Mouse (Mus musculus) left cerebral cortex, postnatal 4 days (tissue): ENCODE results near the gene Anapc7. TPM values are rescaled to one million over a fixed set of nuclear protein-coding genes. Genes with fewer than 3 reads are reported as not detected.
A peak's percentile ranks its signal among the peaks of the same experiment; 100 is the strongest.
"Not testable (repeated sequence)": the region's sequence is repeated elsewhere in the genome, so short reads cannot be mapped to it uniquely, and the experiment has no call there.

Experiments
- DNase-seq: peaks from one replicate; pipeline ENCODE4 v3.0.0-alpha.2; 2022
- intact Hi-C: fragments of 180-260 bp; cut with DNase I; formaldehyde crosslinking; loops from one replicate; pipeline ENCODE4 v1.15.1; 2025
- total RNA-seq, 2 experiments: library from RNA; stranded (reverse); gene quantifications; 2 replicates each; pipeline ENCODE4 v1.2.3; 2021

Gene Anapc7
- total RNA-seq, 2 experiments from 2014 or later = 41.7 to 45.4 TPM

DNA sequence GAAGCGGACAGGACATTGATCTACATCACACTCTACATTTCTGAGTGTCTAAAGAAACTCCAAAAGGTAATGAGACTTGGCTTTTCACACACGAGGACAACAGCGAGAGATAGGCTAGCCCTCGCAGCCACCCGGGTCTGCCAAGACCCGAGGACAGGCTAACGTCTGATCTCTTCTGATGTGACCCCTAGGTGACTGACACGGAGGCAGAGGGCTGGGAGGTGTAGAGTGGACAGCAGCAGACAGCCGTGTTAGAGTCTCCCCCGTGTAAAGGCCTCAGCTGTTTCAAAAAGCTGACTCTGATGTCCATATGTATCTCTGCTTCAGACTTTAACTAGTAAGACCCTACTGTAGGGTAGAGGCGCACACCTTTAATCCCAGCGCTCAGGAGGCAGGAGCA lies 18.1 kb upstream of the Anapc7 start:
- intact Hi-C loops = no loop called here
- no peak for DNase-seq

DNA sequence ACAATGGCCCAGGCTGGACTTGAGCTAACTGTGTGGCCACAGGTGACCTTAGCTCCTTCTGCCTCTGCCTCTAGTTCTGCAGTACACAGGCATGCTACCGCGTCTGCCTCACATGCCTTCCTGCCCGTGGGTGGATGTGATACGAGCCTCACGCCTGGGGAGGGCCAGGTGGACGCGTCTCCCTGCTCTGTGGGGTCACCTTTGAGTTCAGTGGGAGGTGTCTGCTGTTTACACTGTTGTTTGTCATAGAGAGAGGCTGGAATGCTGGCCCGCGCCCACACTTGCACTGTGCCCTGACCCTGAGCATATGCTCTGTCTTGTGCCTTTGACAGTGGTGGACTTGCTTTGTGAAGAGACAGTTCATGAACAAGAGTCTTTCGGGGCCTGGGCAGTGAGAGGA lies 16.0 kb upstream of the Anapc7 start:
- no peak for DNase-seq
- intact Hi-C loops = no loop called here

DNA sequence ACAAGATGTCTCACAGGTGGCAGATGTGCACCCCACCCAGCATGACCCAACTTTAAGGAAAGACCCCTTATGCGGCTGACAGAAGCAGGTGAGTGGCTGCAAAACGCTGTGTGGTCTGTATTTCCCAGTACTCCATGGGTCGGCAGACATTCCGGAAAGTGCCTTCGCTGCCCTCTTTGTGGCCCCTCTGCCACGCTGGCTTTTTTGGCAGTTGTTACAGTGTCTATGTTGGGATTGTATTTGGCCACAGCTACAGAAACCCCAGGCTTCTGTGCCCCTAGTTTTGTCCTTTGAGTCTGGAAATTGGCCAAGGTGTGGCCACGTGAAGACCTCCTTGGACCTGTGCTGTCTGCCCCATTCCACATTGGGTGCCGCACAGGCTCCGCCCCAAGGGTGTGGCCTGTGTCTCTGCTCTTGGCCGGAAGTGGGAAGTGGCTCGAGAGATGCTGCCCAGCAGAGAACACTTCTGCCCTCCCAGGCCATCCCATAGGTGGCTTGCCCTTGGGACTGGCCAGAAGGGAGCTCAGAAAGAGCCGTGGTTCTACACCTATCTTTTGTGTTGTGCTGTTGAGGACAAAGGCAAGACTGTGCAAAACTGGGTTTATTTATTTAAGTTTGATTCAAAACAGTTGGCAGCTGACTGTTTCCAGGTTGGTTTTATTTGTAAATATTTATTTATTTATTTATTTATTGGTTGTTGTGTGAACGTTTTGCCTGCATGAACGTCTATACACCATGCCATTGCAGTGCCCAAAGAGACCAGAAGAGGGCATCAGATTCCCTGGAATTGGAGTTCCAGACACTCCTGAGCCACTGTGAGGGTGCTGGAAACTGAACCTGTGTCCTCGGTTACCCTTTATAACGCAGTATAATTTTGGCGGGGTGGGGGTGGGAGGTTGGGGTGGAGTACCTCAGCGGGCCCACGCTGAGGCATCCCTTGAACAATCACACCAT lies 11.5 kb upstream of the Anapc7 start:
- DNase-seq = no peak
- intact Hi-C loops = no loop called here

DNA sequence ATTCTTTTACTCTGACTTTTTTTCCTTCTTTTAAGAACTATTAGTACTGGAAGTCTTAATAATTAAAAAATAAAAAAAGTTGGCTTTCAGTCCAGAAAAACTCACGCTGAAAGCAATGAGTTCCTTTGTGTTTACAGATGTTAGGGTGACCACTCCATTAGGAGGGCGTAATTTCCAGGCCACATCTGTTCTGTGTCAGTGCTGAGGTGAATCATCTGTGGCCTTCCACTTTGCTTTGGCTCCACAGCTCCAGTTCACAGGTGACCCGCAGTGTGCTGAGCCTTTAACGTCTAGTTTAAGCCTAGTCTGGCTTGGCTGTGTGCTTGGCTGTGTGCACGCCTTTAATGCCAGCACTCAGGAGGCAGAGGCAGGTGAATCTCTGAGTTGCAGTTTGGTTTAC lies 9.6 kb upstream of the Anapc7 start:
- no peak for DNase-seq
- intact Hi-C loops = no loop called here

DNA sequence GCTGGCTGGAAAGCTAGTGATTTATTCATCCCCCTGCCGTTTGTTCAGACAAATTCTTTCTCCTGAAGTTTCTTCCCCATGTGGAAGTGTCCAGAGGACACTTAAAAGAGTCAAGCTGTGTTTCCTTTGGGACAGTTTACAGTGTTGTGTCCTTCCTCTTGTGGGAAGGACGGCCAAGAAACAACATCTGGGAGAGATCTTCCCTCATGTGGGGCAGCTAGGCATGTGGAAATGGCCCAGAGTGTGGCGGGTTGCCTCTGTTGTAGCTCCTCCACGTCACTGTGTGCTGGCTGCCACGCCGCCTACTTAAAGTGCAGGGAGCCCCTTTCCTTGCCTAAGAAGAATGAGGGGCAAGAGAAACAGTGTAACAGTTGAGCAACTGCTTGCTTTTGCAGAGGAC lies 8.7 kb upstream of the Anapc7 start:
- no peak for DNase-seq
- intact Hi-C loops = no loop called here

DNA sequence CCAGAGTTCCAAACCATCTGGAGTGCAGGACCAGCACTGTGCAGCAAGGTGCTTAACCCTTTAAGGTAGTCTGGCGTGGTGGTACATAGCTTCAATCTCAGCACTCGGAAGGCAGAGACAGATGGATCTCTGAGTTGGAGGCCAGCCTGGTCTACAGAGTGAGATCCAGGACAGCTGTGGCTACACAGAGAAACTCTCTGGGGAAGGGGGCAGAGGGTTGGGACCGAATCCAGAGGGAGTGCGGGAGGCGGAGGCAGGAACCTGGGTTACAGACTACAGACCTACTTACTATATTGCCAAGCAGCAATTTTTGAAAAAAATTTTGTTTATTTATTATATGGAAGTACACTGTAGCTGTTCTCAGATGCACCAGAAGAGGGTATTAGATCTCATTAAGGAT lies 7.1 kb upstream of the Anapc7 start:
- DNase-seq = no peak
- intact Hi-C loops = no loop called here

DNA sequence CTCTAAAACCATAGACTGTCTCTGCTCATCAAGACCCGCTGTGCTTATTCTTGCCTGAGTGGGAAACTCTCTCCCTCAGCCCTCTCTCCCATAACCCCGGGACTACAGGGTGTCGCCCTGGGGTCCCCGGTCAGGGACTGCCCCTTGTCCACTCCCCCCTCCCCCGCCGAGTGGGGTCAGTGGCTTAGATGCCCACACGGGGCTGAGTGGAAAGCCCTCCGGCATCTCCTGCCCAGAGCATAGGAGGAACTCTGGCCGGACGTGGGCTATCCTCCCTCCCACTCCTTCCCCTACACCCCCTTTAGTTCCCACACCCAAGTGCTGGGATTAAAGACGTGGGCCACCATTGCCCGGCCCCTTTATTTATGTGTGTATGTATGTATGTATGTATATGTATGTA lies 6.0 kb upstream of the Anapc7 start:
- intact Hi-C loops = no loop called here
- DNase-seq = no peak

DNA sequence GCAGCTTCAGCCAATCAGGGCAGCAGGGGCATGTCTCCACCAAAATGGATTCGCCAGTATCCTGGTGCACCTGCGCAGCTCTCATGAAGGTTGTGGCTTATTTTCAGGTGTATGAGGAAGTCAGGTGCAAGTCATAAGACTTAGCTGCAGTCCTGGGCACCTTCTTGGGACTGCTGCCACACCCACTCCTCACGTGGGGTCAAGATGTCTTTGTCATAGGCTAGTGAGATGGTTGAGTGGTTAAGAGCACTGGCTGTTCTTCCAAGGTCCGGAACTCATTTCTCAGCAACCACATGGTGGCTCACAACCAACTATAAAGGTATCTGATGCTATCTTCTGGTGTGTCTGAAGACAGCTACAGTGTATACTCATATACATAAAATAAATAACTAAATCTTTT lies 817 bp upstream of the Anapc7 start:
- DNase-seq, intact Hi-C loops: not testable (repeated sequence)

DNA sequence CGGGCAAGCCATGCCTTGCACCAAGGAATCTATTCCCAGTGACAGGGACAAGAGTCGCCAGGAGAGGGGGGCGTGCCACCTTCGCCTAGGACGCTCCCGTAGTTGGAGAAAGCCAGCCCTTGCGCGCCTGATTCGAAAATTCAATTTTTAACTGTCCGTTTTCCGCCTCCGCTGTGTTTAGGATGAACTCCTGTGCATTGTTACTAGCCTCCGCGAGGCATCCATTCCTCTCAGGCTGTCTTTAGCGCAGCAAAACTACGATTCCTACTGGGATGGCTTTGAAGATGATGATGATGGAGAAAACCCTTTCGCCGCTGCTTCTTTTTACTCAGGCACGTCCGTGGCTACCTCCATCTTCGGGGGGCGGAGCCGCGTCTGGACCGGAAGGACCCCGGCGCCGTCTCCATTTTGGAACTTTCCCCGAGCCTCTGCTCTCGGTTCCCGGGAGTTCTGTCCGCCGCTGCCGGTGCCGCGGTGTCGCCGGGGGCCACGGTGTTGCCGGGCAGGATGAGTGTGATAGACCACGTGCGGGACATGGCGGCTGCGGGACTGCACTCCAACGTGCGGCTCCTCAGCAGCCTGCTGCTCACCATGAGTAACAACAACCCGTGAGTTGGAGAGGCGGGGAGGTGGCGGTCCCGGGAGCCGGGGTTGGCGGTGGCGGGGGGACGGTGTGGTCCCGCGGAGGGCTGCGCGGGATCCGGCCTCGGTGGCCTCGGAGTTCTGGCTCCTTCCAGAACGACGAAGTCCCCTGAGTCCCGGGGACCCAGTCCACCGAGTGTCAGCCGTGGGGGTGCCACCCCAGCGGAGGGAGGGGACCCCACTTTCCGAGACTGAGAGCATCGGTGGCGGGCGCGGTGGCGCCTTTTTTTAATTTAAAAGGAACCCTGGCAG lies 825 bp downstream of the Anapc7 start:
- peak; percentile 89 for DNase-seq
- intact Hi-C loops = no loop called here

DNA sequence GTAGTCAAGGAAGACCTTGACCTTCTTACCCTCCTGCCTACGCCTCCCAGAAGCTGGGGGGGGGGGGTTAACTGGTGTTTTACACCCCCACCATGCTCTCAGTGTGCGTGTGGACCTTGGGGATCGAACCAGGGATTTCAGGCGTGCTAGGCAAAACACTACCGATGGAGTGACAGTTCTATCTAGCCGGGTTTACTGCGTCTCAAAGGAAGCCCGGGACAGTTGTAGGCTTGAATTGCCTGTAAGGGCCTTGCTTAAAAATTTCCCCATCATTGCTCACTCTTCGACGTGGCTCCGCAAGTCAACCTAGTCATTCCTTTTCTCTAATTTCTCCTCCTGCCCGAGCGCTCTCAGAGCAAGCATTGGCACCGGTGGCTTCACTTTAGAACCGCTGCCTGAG lies 1.6 kb downstream of the Anapc7 start:
- DNase-seq = no peak
- intact Hi-C loops = no loop called here

DNA sequence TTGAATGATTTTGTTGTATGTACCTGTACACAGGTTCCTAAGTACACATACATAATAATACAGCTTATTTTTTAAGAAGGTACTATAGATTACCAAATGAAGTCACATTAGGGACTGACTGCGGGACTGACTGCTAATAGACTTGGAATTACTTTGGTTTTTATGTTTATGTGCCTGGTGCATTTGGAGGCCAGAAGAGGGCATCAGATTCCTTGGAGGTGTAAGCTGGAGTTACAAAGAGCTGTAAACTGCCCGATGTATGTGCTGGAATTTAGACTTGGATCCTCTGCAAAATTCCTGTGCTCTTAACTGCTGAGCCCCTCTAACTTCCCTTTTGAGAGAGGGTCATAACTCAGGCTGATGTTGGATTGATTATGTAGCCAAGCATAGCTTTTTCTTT lies 4.1 kb downstream of the Anapc7 start:
- DNase-seq = no peak
- intact Hi-C loops = no loop called here

DNA sequence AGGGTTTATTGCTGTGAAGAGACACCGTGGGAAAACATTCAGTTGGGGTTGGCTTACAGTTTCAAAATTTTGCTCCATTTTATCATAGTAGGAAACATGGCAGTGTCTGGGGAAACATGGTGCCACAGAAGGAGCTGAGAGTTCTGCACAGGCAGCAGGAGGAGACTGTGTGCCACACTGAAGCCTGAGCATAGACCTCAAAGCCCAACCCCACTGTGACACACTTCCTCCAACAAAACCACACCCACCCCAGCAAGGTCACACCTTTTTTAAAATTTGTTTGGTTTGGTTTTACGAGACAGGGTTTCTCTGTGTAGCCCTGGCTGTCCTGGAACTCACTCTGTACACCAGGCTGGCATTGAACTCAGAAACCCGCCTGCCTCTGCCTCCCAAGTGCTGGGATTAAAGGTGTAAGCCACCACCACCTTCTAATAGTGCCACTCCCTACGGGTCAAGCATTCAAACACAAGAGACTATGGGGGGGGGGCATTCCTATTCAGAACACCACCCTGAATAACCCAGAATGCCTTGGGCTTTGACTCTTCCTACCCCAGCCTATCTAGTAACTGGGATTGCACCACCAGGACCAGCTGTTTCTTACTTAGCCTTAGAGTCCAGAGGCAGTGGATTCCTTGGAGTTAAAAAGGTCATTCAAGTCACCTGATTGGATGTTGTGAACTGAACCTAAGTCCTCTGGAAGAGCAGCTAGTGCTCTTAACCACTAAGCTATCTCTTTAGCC lies 8.7 kb downstream of the Anapc7 start:
- no peak for DNase-seq
- intact Hi-C loops = loop anchor here (10.0 kb wide), 1 partner anchor 295 kb away; no protein-coding TSS in a partner anchor

DNA sequence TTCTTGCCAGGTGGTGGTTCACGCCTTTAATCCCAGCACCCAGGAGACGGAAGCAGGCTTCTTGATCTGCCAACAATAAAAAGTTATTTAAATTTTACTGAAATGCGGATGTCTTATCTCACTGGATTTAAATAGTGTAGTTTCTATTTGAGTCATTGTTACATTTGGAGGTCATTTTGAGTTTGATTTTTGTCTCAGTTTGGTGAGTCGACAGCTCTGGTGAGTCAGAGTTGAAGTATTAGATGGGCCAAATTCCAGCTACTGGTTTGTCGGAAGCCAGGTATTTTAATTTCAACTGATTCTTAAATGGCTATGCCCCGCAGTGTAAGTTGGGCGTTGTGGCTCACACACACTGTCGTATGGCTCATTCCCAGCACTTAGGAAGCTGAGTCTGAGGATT lies 9.7 kb downstream of the Anapc7 start:
- DNase-seq = no peak
- intact Hi-C loops = loop anchor here (10.0 kb wide), 1 partner anchor 294 kb away; no protein-coding TSS in a partner anchor

DNA sequence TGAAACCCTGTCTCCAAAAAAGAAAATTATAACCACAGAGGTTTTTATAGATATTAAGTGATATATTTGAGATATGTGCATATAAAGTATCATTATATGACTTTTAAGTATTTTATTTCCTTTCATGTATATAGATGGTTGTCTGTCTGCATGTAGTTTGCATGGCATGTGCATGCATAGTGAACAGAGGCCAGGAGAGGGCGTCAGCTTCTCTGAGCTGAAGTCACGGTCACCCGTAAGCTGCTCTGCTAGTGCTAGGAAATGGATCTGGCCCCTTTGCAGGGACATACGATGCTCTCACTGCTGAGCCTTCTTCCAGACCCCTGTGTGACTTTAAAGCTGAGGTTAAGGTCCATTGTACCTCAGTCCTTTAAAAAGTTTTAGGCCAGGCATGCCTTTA lies 13.0 kb downstream of the Anapc7 start:
- DNase-seq = no peak
- intact Hi-C loops = loop anchor here (10.0 kb wide), 1 partner anchor 290 kb away; no protein-coding TSS in a partner anchor

DNA sequence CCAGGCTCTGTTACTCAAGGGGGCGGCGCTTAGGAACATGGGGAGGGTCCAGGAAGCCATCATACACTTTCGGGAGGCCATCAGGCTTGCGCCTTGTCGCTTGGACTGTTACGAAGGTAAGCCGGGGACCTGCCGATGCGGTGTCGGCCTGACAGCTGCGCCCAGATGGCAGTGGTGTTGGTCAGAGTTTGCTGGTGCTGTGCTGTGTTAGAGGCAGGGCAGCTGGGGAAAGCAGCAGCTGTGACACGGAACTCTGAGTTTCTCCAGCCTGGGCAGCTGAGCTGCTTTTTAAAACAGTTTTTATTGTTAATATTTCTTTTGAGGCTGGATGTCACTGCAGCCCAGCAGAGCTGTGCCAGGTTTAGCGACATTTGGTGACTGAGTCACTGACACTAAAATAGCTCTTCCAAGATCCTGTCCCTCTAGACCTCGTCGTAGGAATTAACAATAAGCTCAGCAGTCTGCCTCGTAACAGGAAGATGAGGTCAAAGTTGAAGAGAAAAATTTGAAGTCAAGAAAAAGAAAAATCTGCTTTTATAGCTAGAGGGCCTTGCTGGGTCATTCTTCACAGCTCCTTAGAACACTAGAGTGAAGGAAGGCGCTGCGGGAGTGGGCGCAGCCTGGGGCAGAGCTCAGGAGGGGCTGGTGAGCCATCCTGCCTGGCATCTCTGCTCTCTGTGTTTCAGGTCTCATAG lies 18.1 kb downstream of the Anapc7 start:
- DNase-seq = no peak
- intact Hi-C loops = loop anchor here (10.0 kb wide), 1 partner anchor 285 kb away; no protein-coding TSS in a partner anchor

DNA sequence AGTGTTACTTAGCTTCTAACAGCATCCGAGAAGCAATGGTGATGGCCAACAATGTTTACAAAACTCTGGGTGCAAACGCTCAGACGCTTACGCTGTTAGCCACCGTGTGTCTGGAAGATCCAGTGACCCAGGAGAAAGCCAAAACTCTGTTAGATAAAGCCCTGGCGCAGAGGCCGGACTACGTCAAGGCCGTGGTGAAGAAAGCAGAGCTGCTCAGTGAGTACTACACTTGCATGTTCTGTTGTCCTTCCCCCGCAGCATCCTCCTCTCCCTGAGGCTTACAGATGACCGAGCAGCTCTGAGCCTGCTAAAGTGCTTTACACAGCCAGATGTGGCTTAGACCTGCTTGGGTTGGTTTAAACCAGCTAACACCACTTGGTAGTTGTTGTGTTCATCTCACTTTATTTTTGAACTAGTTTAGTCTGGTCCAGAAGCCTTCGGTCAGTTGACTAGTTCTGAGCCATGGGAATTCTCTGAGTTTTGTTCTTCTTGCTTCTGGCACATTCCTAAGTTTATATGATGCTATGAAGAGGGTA lies 18.7 kb downstream of the Anapc7 start:
- no peak for DNase-seq
- intact Hi-C loops = no loop called here

DNA sequence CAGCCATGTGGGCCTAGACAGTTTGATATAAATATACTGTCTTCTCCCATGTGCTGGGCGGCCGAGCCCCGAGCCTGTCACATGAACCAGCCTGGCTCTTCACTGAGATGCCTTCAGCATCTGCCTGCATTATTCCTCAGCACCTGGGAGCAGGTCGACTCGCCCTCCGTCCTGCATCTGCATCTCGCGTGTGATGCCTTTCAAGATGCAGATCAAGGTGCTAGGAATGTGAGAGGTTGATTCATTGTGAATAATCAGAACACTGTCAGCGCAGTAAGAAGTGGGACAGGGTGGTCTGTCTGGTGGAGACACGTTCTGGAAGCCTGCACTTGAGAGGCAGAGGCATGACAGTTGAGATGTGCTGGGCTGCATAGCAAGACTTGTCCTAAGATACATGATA lies 23.0 kb downstream of the Anapc7 start:
- intact Hi-C loops = no loop called here
- no peak for DNase-seq

DNA sequence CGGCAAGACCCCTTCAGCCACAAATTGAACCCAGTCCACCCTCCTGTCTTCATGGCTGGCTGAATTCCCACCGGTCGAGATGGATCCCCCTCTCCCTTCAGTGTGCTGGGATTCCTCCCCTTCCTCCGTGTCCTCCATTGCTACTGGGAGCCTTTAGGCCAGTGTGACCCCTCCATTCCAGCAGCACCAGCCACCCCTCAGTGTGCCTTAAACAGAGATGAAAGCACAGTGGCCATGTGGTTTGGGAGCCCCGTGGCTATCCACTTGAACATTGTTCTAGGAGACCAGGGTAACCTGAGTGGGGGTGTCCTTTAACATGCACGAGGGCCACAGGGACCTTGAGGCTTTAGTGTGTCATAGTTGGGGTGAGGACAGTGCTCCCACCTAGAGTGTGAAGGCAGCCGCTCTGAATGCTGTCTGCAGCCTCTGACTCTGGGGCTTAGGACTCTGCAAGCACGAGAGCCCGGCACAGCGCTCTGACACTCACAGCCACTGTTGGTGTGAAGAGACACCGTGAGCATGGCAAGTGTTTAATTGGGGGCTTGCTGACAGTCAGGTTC lies 23.6 kb downstream of the Anapc7 start:
- intact Hi-C loops = no loop called here
- DNase-seq = no peak

DNA sequence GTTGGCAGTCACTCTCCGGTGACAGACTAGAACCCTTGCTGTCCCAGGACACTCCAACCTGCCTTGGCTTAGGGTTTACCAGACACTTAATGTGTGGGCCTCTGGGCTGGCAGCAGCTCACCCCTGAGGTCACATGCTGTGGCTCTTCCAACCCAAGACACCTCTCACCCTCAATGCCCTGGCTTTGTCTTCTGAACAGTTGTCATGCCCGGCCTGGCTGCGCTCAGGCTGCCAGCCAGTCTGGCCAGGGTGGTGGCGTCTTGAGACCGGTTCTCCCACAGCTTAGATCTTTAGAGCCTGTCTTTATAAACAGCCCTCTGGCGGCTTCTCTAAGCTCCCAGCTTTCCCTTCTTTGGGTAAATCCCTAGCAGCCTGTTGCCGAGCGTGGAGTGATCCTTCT lies 26.4 kb downstream of the Anapc7 start:
- intact Hi-C loops = no loop called here
- DNase-seq = no peak

DNA sequence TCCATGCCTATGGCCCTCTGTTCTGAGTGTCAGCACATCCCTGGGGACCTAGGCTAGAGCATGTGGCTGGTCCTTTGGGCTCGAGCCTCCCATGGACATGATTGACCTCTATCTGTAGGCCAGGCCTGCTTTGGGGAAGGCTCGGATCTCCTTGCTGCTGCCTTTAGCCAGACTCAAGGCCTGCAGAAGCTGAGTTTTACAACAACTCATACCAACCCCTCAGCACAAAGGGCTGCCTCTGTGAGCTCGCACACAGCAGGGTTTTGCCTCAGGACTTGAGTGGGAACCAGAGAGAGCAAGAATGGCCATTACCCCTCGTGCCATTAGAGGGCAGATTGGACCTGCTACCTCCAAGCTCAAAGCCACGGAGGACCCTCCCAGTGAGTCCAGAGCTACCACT lies 27.4 kb downstream of the Anapc7 start:
- intact Hi-C loops = no loop called here
- no peak for DNase-seq
